Mouse (Mus musculus): ENCODE measurements at regions not wholly inside any gene's neighbourhood (a gene's known extent, or its start where the extent isn't known, plus 50 kb on each side); places are given as distances from the start of the nearest gene placed in this dataset.

DNA sequence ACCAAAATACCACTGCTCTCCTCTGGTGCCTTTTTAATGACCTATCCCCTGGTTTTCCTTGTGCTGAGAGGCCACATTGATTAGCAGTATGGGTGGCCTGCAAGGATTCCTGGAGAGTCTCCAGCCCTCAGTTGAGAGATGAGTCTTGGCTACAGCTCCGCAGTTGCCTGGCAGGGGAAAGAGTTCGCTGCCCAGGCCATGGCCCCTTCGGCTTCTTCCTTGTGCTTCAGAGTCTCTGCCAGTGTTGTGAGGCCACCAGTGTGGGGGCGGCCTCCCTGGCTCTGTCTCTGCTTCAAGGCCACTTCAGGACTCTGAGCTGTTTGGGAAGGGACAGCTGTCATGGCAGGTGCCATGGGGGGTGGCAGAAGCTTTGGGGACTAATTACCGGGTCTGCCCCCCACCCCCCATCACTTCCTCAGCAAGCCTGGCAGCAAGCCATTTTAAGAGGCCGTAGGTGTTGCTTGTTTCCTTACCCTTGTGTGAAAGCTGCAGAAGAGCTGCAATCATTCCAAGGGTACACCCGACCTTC lies 85.8 kb upstream of the Gria1 start:
- no peak for DNase-seq

DNA sequence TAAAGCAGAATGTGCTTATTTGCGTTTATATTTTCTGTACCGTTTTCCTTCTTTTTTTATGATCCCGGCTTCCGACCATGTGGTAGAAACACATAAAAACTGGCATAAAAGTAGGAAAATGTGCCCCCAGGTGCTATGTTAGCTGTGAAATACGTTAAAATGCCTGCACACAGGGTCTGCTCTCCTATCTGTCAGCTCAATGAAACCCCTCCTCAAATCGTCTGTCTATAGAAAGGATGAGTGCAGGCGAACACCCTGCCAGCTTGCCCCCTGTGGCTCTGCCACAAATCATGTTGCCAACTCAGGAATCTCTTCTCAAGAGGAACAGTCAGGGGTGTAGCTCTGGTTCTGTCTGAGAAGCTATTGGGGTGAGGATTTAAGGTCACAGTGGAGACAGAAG lies 78.4 kb upstream of the Gria1 start:
- no peak for DNase-seq

DNA sequence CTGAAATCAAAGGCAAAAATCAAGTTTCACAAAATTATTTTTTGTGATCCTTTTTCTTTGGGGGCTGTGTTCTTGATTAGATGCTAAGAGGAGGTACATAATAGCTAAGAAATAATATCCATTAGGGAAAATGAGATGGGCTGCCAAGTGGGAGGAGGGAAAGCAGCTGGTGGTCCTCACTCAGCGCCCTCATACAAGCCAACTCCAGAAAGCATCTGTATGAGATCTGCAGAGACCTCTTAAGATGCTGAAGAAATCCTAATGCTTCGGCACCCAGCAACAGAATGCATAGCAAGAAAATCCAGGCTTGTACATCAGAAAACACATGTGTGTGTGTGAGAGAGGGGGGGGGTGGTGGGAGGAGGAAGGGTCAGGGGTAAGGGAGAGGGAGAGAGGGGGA lies 58.8 kb upstream of the Gria1 start:
- peak; percentile 8 to 18 for DNase-seq

DNA sequence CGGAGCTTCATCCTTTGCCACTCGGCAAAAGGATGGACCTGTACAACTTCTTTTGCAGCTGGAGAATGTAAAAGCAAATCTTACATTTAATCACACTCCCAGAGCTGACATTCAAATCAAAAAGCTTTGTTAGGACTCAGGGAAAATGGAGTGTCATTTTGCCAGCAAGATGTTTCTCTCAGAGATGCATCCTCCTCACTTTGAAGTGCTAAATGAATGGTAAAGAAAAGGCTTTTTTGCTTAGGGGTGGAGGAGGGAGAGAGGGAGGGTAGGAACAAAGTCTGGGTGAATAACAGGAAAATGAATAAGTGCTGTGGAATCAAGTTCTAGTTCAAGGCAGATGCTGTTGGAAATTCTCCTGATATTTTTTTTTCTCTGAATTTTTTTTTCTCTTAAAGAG lies 53.4 kb upstream of the Gria1 start:
- DNase-seq = no peak
